Mouse (Mus musculus) heart, embryonic 11.5 days (tissue): ENCODE measurements around the gene Iqcg. TPM values are rescaled to one million over a fixed set of nuclear protein-coding genes. Genes with fewer than 3 reads are reported as not detected.
"Not testable (repeated sequence)": the region's sequence is repeated elsewhere in the genome, so short reads cannot be mapped to it uniquely, and the experiment has no call there.

ENCODE experiments used
- ATAC-seq: fragments of 200-750 bp; cut with Nextera tagmentation; replicated peaks from 2 replicates; pipeline ENCODE4 v1.8.0; 2017; ENCODE audit warnings: moderate library complexity; ENCODE audit not compliant: insufficient number of reproducible peaks, low FRiP score, low TSS enrichment
- H3K27ac ChIP-seq: fragments of 300-500 bp; sonication (generic); 2 replicates; pipeline ENCODE4 v1.5.1; 2014; ENCODE audit warnings: mild to moderate bottlenecking, low read depth, low read length
- H3K27me3 ChIP-seq: fragments of 300-500 bp; sonication (generic); 2 replicates; pipeline ENCODE4 v1.6.1; 2014; ENCODE audit warnings: mild to moderate bottlenecking, low read length, mixed read lengths; ENCODE audit not compliant: control insufficient read depth, insufficient read depth
- H3K36me3 ChIP-seq: fragments of 300-500 bp; sonication (generic); 2 replicates; pipeline ENCODE4 v1.6.1; 2014; ENCODE audit warnings: mild to moderate bottlenecking, low read length, moderate library complexity, mixed read lengths; ENCODE audit not compliant: control insufficient read depth, insufficient read depth
- H3K4me1 ChIP-seq: fragments of 300-500 bp; sonication (generic); 2 replicates; pipeline ENCODE4 v1.6.1; 2014; ENCODE audit warnings: low read length; ENCODE audit not compliant: control insufficient read depth, insufficient read depth
- H3K4me2 ChIP-seq: fragments of 300-500 bp; sonication (generic); 2 replicates; pipeline ENCODE4 v1.6.1; 2014; ENCODE audit warnings: mild to moderate bottlenecking, moderate library complexity
- H3K4me3 ChIP-seq: fragments of 300-500 bp; sonication (generic); 2 replicates; pipeline ENCODE4 v1.5.1; 2014; ENCODE audit warnings: low read depth, low read length
- H3K9ac ChIP-seq: fragments of 300-500 bp; sonication (generic); 2 replicates; pipeline ENCODE4 v1.6.1; 2014; ENCODE audit warnings: mild to moderate bottlenecking, low read depth, low read length, moderate library complexity
- H3K9me3 ChIP-seq: fragments of 300-500 bp; sonication (generic); replicated peaks from 2 replicates; pipeline ENCODE4 v1.6.1; 2016; ENCODE audit warnings: low read length; ENCODE audit not compliant: control insufficient read depth
- WGBS: fragments of 180-500 bp; shearing (Covaris S2); extraction: QIAGEN DNeasy Blood & Tissue Kit; methylation state at CpG from one replicate; pipeline ENCODE4 v1.1.7; 2014; ENCODE audit not compliant: insufficient replicate concordance; 5-methylcytosine and 5-hydroxymethylcytosine counted together
- polyA plus RNA-seq: library from polyadenylated mRNA; unstranded; fragments of >200 nt; fragmentation: Nextera tagmentation; extraction: Ambion mirVana; gene quantifications from 2 replicates; pipeline ENCODE4 v1.2.1, GENCODE M21; 2014

Iqcg gene
- polyA plus RNA-seq, 1 experiment from 2014 or later = 1.7 TPM

DNA sequence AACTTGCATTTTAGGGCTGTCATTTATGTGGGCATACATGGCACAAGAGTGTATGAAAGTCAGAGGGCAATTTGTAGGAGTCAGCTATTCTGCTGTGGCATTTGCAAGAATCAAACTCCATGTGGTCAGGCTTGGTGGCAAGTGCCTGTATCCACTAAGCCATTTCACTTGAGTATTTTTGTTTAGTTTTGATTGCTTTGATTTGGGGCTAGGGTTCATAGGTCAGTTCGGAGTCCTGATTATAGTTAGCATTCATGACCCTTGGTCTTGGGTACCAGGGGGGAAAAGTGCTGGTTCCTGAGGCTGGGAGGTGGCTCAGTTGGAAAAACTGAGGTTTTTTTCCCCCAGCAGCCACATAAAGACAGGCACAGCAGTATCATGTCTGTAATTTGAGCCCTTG lies 3.5 kb upstream of the Iqcg start:
- 94% methylated on average over 1 of the region's 1 CpGs for WGBS
- Histone ChIP-seq H3K4me1 (peaks cover 13% of the 10 kb centered on the region), H3K4me3 (no peak overlapping the region), H3K27ac (no peak overlapping the region), H3K9ac (no peak overlapping the region), H3K4me2 (no peak overlapping the region), H3K36me3 (peaks cover 21% of the 10 kb centered on the region), H3K27me3 (no peaks in the 10 kb centered on the region), H3K9me3 (no peaks in the 10 kb centered on the region)
- ATAC-seq = no peak

DNA sequence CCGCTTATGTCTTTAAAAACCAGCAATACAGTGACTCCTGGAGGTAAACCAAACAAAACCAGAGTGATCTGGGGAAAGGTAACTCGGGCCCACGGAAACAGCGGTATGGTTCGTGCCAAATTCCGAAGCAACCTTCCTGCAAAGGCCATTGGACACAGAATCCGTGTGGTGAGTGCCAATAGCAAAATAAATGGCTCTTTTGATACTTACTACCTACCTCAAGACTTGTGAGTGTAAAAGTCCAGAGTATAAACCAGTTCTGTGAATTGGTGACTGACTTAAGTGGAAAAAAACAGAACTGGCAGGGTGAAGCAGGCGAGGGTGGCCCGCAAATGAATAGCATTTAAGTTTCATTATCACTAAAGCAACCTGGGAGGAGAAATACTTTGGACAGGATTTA lies 2.6 kb upstream of the Iqcg start:
- H3K27ac ChIP-seq, H3K27me3 ChIP-seq, H3K9ac ChIP-seq, H3K4me2 ChIP-seq, H3K9me3 ChIP-seq, ATAC-seq: not testable (repeated sequence)
- peak overlapping the region; percentile 94; the same call in 1 of the 2 replicates for H3K4me3 ChIP-seq
- H3K36me3 ChIP-seq = peaks cover 21% of the 10 kb centered on the region
- WGBS = 91% methylated on average over 9 of the region's 9 CpGs
- H3K4me1 ChIP-seq = peaks cover 13% of the 10 kb centered on the region

DNA sequence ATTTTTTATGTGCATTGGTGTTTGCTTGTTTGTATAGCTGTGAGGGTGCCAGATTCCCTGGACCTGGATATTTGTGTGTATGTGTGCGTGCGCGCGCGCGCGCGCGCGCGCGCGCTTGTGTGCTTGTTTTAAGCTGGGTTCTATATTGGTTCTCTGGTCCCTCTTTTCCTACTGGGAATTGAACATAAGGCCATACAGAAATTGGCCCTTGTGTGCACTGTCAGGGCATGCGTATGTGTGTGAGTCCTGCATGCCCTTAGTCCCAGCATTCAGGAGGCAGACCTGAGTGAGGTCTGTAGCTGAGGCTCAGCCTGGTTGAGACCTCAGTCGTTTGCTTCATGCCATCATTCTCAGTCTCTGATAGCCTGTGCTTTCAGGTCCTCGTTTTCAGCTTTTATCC lies 2.0 kb upstream of the Iqcg start:
- no peak overlapping the region for H3K27ac ChIP-seq
- peaks cover 21% of the 10 kb centered on the region for H3K36me3 ChIP-seq
- no peak for ATAC-seq
- peaks cover 11% of the 10 kb centered on the region for H3K4me1 ChIP-seq
- H3K4me2 ChIP-seq = peak overlapping the region; percentile 67
- H3K9me3 ChIP-seq = no peaks in the 10 kb centered on the region
- peak overlapping the region; percentile 54 for H3K9ac ChIP-seq
- H3K27me3 ChIP-seq = no peaks in the 10 kb centered on the region
- 84% methylated on average over 16 of the region's 16 CpGs for WGBS
- peak overlapping the region; percentile 94 for H3K4me3 ChIP-seq

DNA sequence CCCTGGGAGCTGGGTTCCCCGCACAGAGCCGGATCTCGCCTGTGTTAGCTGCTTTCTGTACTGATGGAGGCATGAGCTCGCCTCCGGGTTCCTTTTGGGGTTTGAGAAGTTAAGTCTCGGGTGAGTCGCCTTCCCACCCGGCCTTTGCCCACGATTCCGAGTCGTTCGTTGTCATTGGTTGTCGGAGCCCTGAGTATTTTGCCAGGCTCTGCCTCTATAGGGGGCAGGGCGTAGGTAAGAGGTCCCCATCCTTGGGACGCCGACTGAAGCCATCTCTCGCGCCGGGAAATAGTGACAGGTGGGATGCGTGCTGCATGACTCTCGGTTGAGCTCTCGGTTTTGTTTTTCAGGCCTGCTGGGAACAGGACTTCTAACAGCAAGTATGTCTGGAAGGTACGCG lies 768 bp upstream of the Iqcg start:
- peak overlapping the region; percentile 94 for H3K4me3 ChIP-seq
- peak overlapping the region; percentile 79 for H3K27ac ChIP-seq
- under 1% methylated on average over 24 of the region's 24 CpGs for WGBS
- peak overlapping the region; percentile 67 for H3K4me2 ChIP-seq
- H3K9ac ChIP-seq = peak overlapping the region; percentile 96
- peaks cover 11% of the 10 kb centered on the region for H3K4me1 ChIP-seq
- ATAC-seq = no peak
- H3K9me3 ChIP-seq = no peaks in the 10 kb centered on the region
- H3K36me3 ChIP-seq = peaks cover 21% of the 10 kb centered on the region
- no peaks in the 10 kb centered on the region for H3K27me3 ChIP-seq

DNA sequence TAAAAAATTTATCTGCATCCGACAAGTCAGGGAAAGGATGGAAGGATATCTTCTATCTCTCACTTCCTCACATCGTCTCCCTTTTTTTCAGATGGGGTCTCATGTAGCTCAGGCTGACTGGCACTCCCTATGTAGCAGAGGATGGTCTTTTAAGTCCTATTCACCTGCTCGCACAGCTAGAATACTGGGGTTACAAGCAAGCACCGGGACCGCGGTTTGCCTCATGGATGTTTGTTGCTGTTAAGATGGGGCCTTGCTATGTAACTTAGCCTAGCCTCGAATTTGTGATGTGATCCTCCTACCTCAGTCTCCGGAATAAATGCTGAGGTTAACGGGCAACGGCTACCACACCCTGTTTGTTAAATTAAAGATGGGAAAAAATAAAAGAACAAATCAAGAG lies 363 bp downstream of the Iqcg start:
- H3K27me3 ChIP-seq = no peaks in the 10 kb centered on the region
- peak; percentile 23; the same call in 1 of the 2 replicates for ATAC-seq
- WGBS = 24% methylated on average over 10 of the region's 10 CpGs
- peak overlapping the region; percentile 94 for H3K4me3 ChIP-seq
- H3K4me1 ChIP-seq = peaks cover 11% of the 10 kb centered on the region
- H3K27ac ChIP-seq = no peak overlapping the region
- peak overlapping the region; percentile 67 for H3K4me2 ChIP-seq
- peaks cover 21% of the 10 kb centered on the region for H3K36me3 ChIP-seq
- H3K9ac ChIP-seq = peak overlapping the region; percentile 96
- no peaks in the 10 kb centered on the region for H3K9me3 ChIP-seq

DNA sequence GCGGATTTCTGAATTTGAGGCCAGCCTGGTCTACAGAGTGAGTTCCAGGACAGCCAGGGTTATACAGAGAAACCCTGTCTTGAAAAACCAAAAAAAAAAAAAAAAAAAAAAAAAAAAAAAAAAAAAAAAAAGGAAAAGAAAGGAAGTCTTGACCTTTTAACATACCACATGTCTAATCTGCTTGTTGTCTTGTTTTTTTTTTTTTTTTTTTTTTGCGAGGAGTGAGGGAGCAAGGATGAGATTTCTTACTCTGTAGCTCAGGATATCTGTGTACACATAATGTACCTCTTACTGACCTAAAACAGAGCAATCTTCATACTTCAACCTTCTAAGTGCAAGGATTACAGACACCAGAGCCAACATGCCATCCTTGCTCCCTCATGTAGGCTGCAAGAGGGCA lies 1.1 kb downstream of the Iqcg start:
- 67% methylated on average over 2 of the region's 2 CpGs for WGBS
- H3K9ac ChIP-seq, H3K27ac ChIP-seq, H3K9me3 ChIP-seq, H3K4me3 ChIP-seq, H3K27me3 ChIP-seq, H3K4me2 ChIP-seq, ATAC-seq: not testable (repeated sequence)
- H3K4me1 ChIP-seq = peaks cover 11% of the 10 kb centered on the region
- peaks cover 17% of the 10 kb centered on the region for H3K36me3 ChIP-seq

DNA sequence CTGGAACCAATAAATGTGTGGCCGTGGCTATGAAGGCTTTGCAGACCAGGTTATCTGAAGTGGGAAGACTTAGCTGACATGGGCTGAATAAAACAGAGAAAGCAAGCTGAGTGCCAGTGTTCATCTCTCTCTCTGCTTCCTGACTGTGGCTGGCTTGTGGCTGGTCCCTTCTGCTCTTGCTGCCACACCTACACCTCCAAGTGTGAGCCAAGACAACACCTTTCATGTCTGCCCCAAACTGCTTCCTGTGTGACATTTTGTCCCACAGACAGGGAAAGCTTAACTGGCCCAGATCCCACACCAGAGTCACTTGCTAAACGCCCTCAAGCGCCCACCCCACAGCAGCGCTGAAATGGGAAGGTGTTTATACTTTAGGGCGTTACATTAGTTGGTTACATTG lies 2.9 kb downstream of the Iqcg start:
- no peak overlapping the region for H3K9ac ChIP-seq
- H3K27ac ChIP-seq = no peak overlapping the region
- no peak for ATAC-seq
- H3K4me1 ChIP-seq = peaks cover 7% of the 10 kb centered on the region
- no peak overlapping the region for H3K4me3 ChIP-seq
- peaks cover 2% of the 10 kb centered on the region; the same call in 1 of the 2 replicates for H3K36me3 ChIP-seq
- no peak overlapping the region for H3K4me2 ChIP-seq
- 64% methylated on average over 5 of the region's 5 CpGs for WGBS
- H3K9me3 ChIP-seq = no peaks in the 10 kb centered on the region
- no peaks in the 10 kb centered on the region for H3K27me3 ChIP-seq

DNA sequence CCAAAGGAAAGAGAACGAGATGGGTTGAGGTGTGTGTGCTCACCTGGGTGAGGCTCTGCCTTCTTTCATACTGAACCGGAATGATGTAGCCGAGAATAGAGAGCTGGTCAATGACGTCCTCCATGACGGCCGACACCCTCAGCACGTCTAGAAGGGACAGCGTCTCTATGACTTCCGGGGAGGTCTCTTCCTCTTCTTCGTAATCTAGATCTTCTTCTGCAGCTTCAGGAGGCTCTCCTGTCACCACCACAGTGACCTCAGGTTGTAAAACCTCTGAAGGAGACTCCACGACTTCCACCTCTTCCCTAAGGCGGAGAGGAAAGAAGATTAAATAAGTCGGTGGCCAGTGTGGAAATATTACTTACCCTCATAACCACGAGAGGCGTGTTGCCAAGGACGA lies 6.2 kb downstream of the Iqcg start:
- H3K4me3 ChIP-seq = no peak overlapping the region
- H3K4me2 ChIP-seq = no peak overlapping the region
- 81% methylated on average over 16 of the region's 16 CpGs for WGBS
- no peak for ATAC-seq
- H3K4me1 ChIP-seq = no peaks in the 10 kb centered on the region
- no peaks in the 10 kb centered on the region for H3K36me3 ChIP-seq
- H3K27ac ChIP-seq = no peak overlapping the region
- no peak overlapping the region for H3K9ac ChIP-seq
- no peaks in the 10 kb centered on the region for H3K27me3 ChIP-seq
- no peaks in the 10 kb centered on the region for H3K9me3 ChIP-seq

DNA sequence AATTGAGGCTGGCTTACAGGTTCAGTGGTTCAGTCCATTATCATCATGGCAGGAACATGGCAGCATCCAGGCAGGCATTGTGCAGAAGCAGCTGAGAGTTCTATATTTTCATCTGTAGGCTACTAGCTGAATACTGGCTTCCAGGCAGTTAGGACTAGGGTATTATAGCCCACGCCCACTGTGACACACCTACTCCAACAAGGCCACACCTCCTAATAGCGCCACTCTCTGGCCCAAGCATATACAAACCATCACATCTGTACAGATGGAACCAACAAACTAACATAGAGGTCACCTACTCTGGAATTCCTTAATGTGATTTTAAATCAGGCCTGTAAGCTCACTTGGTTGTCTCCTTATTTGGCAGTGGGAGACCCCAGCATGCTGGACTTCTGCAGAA lies 7.3 kb downstream of the Iqcg start:
- no peaks in the 10 kb centered on the region for H3K4me1 ChIP-seq
- H3K4me3 ChIP-seq = no peak overlapping the region
- no peak for ATAC-seq
- no peaks in the 10 kb centered on the region for H3K36me3 ChIP-seq
- 68% methylated on average over 2 of the region's 2 CpGs for WGBS
- no peaks in the 10 kb centered on the region for H3K27me3 ChIP-seq
- H3K4me2 ChIP-seq = no peak overlapping the region
- H3K9ac ChIP-seq = no peak overlapping the region
- no peak overlapping the region for H3K27ac ChIP-seq
- H3K9me3 ChIP-seq = no peaks in the 10 kb centered on the region
